Mouse (Mus musculus) megakaryocyte, embryonic 14.5 days (primary cell): ENCODE measurements around the gene Inafm2.

Experiments
- FLI1 ChIP-seq: IDR thresholded peaks from 2 replicates; pipeline ENCODE4 v1.6.1; 2012; ENCODE audit warnings: low read length, inconsistent platforms, mixed read lengths
- GATA1 ChIP-seq: IDR thresholded peaks from 3 replicates; pipeline ENCODE4 v1.6.1; 2012; ENCODE audit warnings: mixed read lengths, low read length, inconsistent platforms, borderline replicate concordance

- TF ChIP-seq FLI1 (no peak), GATA1 (no peak)
These were observed 2.2 kb upstream of the Inafm2 start for GRCm38 (mm10) chr2:118743261-118743943.
